Mouse (Mus musculus) thymus, adult 2 months (tissue): ENCODE results near the gene Nudt8. TPM values are rescaled to one million over a fixed set of nuclear protein-coding genes. Genes with fewer than 3 reads are reported as not detected.
A peak's percentile ranks its signal among the peaks of the same experiment; 100 is the strongest.

Source experiments
- DNase-seq: peaks from one replicate; pipeline ENCODE4 v3.0.0; 2021
- H3K27ac ChIP-seq: fragments of 200-500 bp; 2 replicates; pipeline ENCODE4 v1.5.1; 2012; ENCODE audit warnings: low read length, control low read depth; ENCODE audit not compliant: control insufficient read depth, insufficient read depth
- H3K27me3 ChIP-seq: fragments of 200-500 bp; 2 replicates; pipeline ENCODE4 v1.6.1; 2012; ENCODE audit warnings: mild to moderate bottlenecking, low read length, moderate library complexity, mixed read lengths; ENCODE audit not compliant: control insufficient read depth, insufficient read depth
- H3K36me3 ChIP-seq: fragments of 200-500 bp; 2 replicates; pipeline ENCODE4 v1.6.1; 2012; ENCODE audit warnings: mild to moderate bottlenecking, low read length, moderate library complexity; ENCODE audit not compliant: control insufficient read depth, insufficient read depth
- H3K4me1 ChIP-seq: fragments of 200-500 bp; replicated peaks from 2 replicates; pipeline ENCODE4 v1.6.1; 2012; ENCODE audit warnings: low read length; ENCODE audit not compliant: control insufficient read depth, insufficient read depth
- H3K4me3 ChIP-seq: fragments of 200-500 bp; 2 replicates; pipeline ENCODE4 v1.5.1; 2012; ENCODE audit warnings: mild to moderate bottlenecking, low read length, control low read depth, moderate library complexity; ENCODE audit not compliant: control insufficient read depth, insufficient read depth
- CTCF ChIP-seq: fragments of 200-500 bp; IDR thresholded peaks from 2 replicates; pipeline ENCODE4 v1.5.1; 2012; ENCODE audit warnings: mild to moderate bottlenecking, control low read depth, low read length, moderate library complexity, borderline replicate concordance; ENCODE audit not compliant: control insufficient read depth, poor library complexity, insufficient read depth; ENCODE audit errors: extremely low read depth
- POLR2A ChIP-seq: fragments of 200-500 bp; IDR thresholded peaks from 2 replicates; pipeline ENCODE4 v1.6.1; 2012; ENCODE audit warnings: mild to moderate bottlenecking, low read length, control low read depth, moderate library complexity; ENCODE audit not compliant: control insufficient read depth, poor library complexity, insufficient read depth; ENCODE audit errors: extremely low read depth
- WGBS: fragments of 180-500 bp; shearing (Covaris S2); methylation state at CpG from one replicate; pipeline ENCODE4 v1.1.7; 2018; 5-methylcytosine and 5-hydroxymethylcytosine counted together
- polyA plus RNA-seq: library from polyadenylated mRNA; depleted of rRNA; stranded (reverse); fragments of >200 nt; gene quantifications from 2 replicates; pipeline ENCODE4 v1.2.3, GENCODE M21; 2012

The Nudt8 gene
- polyA plus RNA-seq, 1 experiment, result 23.6 TPM

GRCm38 (mm10) chr19:4000949-4001525 lies 657 bp downstream of the Nudt8 start:
- Histone ChIP-seq H3K4me1 (peaks cover 18% of the 10 kb centered on the region), H3K27ac (no peak overlapping the region), H3K4me3 (peak overlapping the region; percentile 91), H3K36me3 (no peaks in the 10 kb centered on the region), H3K27me3 (no peaks in the 10 kb centered on the region)
- TF ChIP-seq POLR2A, result no peak
- TF ChIP-seq CTCF, result no peak
- WGBS, result 41% methylated on average over 17 of the region's 17 CpGs
- no peak for DNase-seq

GRCm38 (mm10) chr19:4001752-4002151 lies 1.4 kb downstream of the Nudt8 start:
- no peak overlapping the region for H3K27ac ChIP-seq
- over 99% methylated on average over 5 of the region's 5 CpGs for WGBS
- H3K4me1 ChIP-seq, result peaks cover 18% of the 10 kb centered on the region
- H3K4me3 ChIP-seq, result no peak overlapping the region
- DNase-seq, result no peak
- peaks cover 2% of the 10 kb centered on the region for H3K36me3 ChIP-seq
- no peak for TF ChIP-seq CTCF
- TF ChIP-seq POLR2A, result no peak
- no peaks in the 10 kb centered on the region for H3K27me3 ChIP-seq

- TF ChIP-seq CTCF (no peak), POLR2A (no peak)
- Histone ChIP-seq H3K27ac (no peak within 1 kb of the TSS), H3K36me3 (peaks cover 16% of the 10 kb centered on the region), H3K27me3 (no peaks in the 10 kb centered on the region), H3K4me3 (no peak within 1 kb of the TSS), H3K4me1 (peaks cover 18% of the 10 kb centered on the region)
- DNase-seq, result no peak
- WGBS, result 90% methylated on average over 1 of the region's 1 CpGs
Measured at GRCm38 (mm10) chr19:4003112-4003511, 2.7 kb downstream of the Nudt8 start, which contains the start of gene Doc2g. Gene Doc2g (plus strand): TSS chr19:4003313.

- Histone ChIP-seq H3K27me3 (no peaks in the 10 kb centered on the region), H3K4me1 (peaks cover 18% of the 10 kb centered on the region), H3K27ac (no peak overlapping the region), H3K36me3 (peaks cover 19% of the 10 kb centered on the region), H3K4me3 (no peak overlapping the region)
- TF ChIP-seq POLR2A, result no peak
- no peak for TF ChIP-seq CTCF
- no peak for DNase-seq
- 91% methylated on average over 12 of the region's 12 CpGs for WGBS
Measured at GRCm38 (mm10) chr19:4003641-4004040, 3.3 kb downstream of the Nudt8 start.

- H3K4me3 ChIP-seq, result no peak overlapping the region
- H3K4me1 ChIP-seq, result peaks cover 14% of the 10 kb centered on the region
- WGBS, result 97% methylated on average over 15 of the region's 15 CpGs
- H3K36me3 ChIP-seq, result peaks cover 23% of the 10 kb centered on the region
- no peak for DNase-seq
- H3K27ac ChIP-seq, result no peak overlapping the region
- TF ChIP-seq POLR2A (no peak), CTCF (no peak)
- no peaks in the 10 kb centered on the region for H3K27me3 ChIP-seq
Measured at GRCm38 (mm10) chr19:4004331-4004730, 4.0 kb downstream of the Nudt8 start.

GRCm38 (mm10) chr19:4005091-4005490 lies 4.7 kb downstream of the Nudt8 start:
- Histone ChIP-seq H3K4me3 (no peak overlapping the region), H3K36me3 (peaks cover 23% of the 10 kb centered on the region), H3K27me3 (no peaks in the 10 kb centered on the region), H3K4me1 (peaks cover 7% of the 10 kb centered on the region), H3K27ac (no peak overlapping the region)
- 90% methylated on average over 9 of the region's 9 CpGs for WGBS
- DNase-seq, result no peak
- TF ChIP-seq POLR2A (no peak), CTCF (no peak)

GRCm38 (mm10) chr19:4005971-4006370 lies 5.6 kb downstream of the Nudt8 start:
- no peak overlapping the region for H3K4me3 ChIP-seq
- no peaks in the 10 kb centered on the region for H3K27me3 ChIP-seq
- H3K4me1 ChIP-seq, result peaks cover 4% of the 10 kb centered on the region
- DNase-seq, result no peak
- H3K27ac ChIP-seq, result no peak overlapping the region
- H3K36me3 ChIP-seq, result peaks cover 23% of the 10 kb centered on the region
- TF ChIP-seq CTCF, result no peak
- TF ChIP-seq POLR2A, result no peak
- WGBS, result 97% methylated on average over 8 of the region's 8 CpGs
